Mouse (Mus musculus) limb, embryonic 11.5 days (tissue): ENCODE results near the gene Slc37a3. TPM values are rescaled to one million over a fixed set of nuclear protein-coding genes. Genes with fewer than 3 reads are reported as not detected.

ENCODE experiments used
- ATAC-seq: fragments of 200-750 bp; cut with Nextera tagmentation; 2 replicates; pipeline ENCODE4 v1.8.0; 2017; ENCODE audit warnings: low read depth; ENCODE audit not compliant: insufficient number of reproducible peaks, low FRiP score, low TSS enrichment
- DNase-seq: peaks from one replicate; pipeline ENCODE4 v3.0.0-alpha.2; 2015; ENCODE audit warnings: low spot score
- H3K27ac ChIP-seq: fragments of 300-500 bp; sonication (generic); replicated peaks from 2 replicates; pipeline ENCODE4 v1.5.1; 2014; ENCODE audit warnings: low read depth, mild to moderate bottlenecking, low read length
- H3K27me3 ChIP-seq: fragments of 300-500 bp; sonication (generic); 2 replicates; pipeline ENCODE4 v1.6.1; 2014; ENCODE audit warnings: mild to moderate bottlenecking, low read length, mixed read lengths; ENCODE audit not compliant: control insufficient read depth, insufficient read depth
- H3K36me3 ChIP-seq: fragments of 300-500 bp; sonication (generic); 2 replicates; pipeline ENCODE4 v1.6.1; 2014; ENCODE audit warnings: mild to moderate bottlenecking, low read length, moderate library complexity, mixed read lengths; ENCODE audit not compliant: control insufficient read depth, insufficient read depth
- H3K4me1 ChIP-seq: fragments of 300-500 bp; sonication (generic); 2 replicates; pipeline ENCODE4 v1.6.1; 2014; ENCODE audit warnings: low read length, mixed read lengths; ENCODE audit not compliant: control insufficient read depth, insufficient read depth
- H3K4me2 ChIP-seq: fragments of 300-500 bp; sonication (generic); 2 replicates; pipeline ENCODE4 v1.6.1; 2014; ENCODE audit warnings: low read depth, mild to moderate bottlenecking, moderate library complexity; ENCODE audit not compliant: severe bottlenecking
- H3K4me3 ChIP-seq: fragments of 300-500 bp; sonication (generic); 2 replicates; pipeline ENCODE4 v1.5.1; 2014; ENCODE audit warnings: low read depth, low read length
- H3K9ac ChIP-seq: fragments of 300-500 bp; sonication (generic); 2 replicates; pipeline ENCODE4 v1.6.1; 2014; ENCODE audit warnings: mild to moderate bottlenecking, low read length
- H3K9me3 ChIP-seq: fragments of 300-500 bp; sonication (generic); 2 replicates; pipeline ENCODE4 v1.6.1; 2016; ENCODE audit warnings: low read length; ENCODE audit not compliant: control insufficient read depth
- WGBS: fragments of 180-500 bp; shearing (Covaris S2); extraction: QIAGEN DNeasy Blood & Tissue Kit; methylation state at CpG from one replicate; pipeline ENCODE4 v1.1.7; 2014; 5-methylcytosine and 5-hydroxymethylcytosine counted together
- polyA plus RNA-seq: library from polyadenylated mRNA; unstranded; fragments of >200 nt; fragmentation: Nextera tagmentation; extraction: Ambion mirVana; gene quantifications from 2 replicates; pipeline ENCODE4 v1.2.1, GENCODE M21; 2014

Slc37a3 gene
- polyA plus RNA-seq, 1 experiment from 2014 or later, result 50.7 TPM

- H3K4me2 ChIP-seq, result no peak overlapping the region
- 11% methylated on average over 15 of the region's 15 CpGs for WGBS
- H3K27me3 ChIP-seq, result no peaks in the 10 kb centered on the region
- peaks cover 12% of the 10 kb centered on the region; the same call in 1 of the 2 replicates for H3K4me1 ChIP-seq
- no peak overlapping the region for H3K27ac ChIP-seq
- DNase-seq, result no peak
- no peaks in the 10 kb centered on the region for H3K9me3 ChIP-seq
- ATAC-seq, result no peak
- H3K36me3 ChIP-seq, result peaks cover 2% of the 10 kb centered on the region; the same call in 1 of the 2 replicates
- H3K9ac ChIP-seq, result no peak overlapping the region
- no peak overlapping the region for H3K4me3 ChIP-seq
These were observed 30.4 kb downstream of the Slc37a3 start for GRCm38 (mm10) chr6:39346991-39347501.

GRCm38 (mm10) chr6:39345430-39345829 lies 32.0 kb downstream of the Slc37a3 start:
- DNase-seq (no peak), ATAC-seq (no peak)
- Histone ChIP-seq H3K36me3 (peaks cover 2% of the 10 kb centered on the region; the same call in 1 of the 2 replicates), H3K27ac (no peak overlapping the region), H3K4me1 (peaks cover 12% of the 10 kb centered on the region; the same call in 1 of the 2 replicates), H3K9ac (no peak overlapping the region; the same call in 1 of the 2 replicates), H3K4me2 (no peak overlapping the region), H3K9me3 (no peaks in the 10 kb centered on the region), H3K27me3 (no peaks in the 10 kb centered on the region), H3K4me3 (no peak overlapping the region)
- 30% methylated on average over 7 of the region's 7 CpGs for WGBS

GRCm38 (mm10) chr6:39344020-39344419 lies 33.5 kb downstream of the Slc37a3 start:
- Histone ChIP-seq H3K4me1 (peaks cover 12% of the 10 kb centered on the region; the same call in 1 of the 2 replicates), H3K4me3 (no peak overlapping the region), H3K9ac (no peak overlapping the region), H3K9me3 (no peaks in the 10 kb centered on the region), H3K36me3 (peaks cover 2% of the 10 kb centered on the region; the same call in 1 of the 2 replicates), H3K27me3 (no peaks in the 10 kb centered on the region), H3K4me2 (no peak overlapping the region), H3K27ac (no peak overlapping the region)
- WGBS, result 19% methylated on average over 12 of the region's 12 CpGs
- DNase-seq (peak; percentile 94), ATAC-seq (no peak)

GRCm38 (mm10) chr6:39341798-39342197 lies 35.7 kb downstream of the Slc37a3 start:
- no peak overlapping the region for H3K9ac ChIP-seq
- peaks cover 2% of the 10 kb centered on the region; the same call in 1 of the 2 replicates for H3K36me3 ChIP-seq
- H3K9me3 ChIP-seq, result no peaks in the 10 kb centered on the region
- H3K4me2 ChIP-seq, result no peak overlapping the region
- H3K27ac ChIP-seq, result no peak overlapping the region
- no peaks in the 10 kb centered on the region for H3K27me3 ChIP-seq
- 100% methylated on average over 2 of the region's 2 CpGs for WGBS
- ATAC-seq, result no peak
- H3K4me3 ChIP-seq, result no peak overlapping the region
- no peak for DNase-seq
- peaks cover 5% of the 10 kb centered on the region; the same call in 1 of the 2 replicates for H3K4me1 ChIP-seq

GRCm38 (mm10) chr6:39338359-39338758 lies 39.1 kb downstream of the Slc37a3 start:
- Histone ChIP-seq H3K4me1 (no peaks in the 10 kb centered on the region), H3K4me2 (no peak overlapping the region), H3K27me3 (no peaks in the 10 kb centered on the region), H3K36me3 (peaks cover 6% of the 10 kb centered on the region), H3K9ac (no peak overlapping the region), H3K27ac (no peak overlapping the region), H3K9me3 (no peaks in the 10 kb centered on the region), H3K4me3 (no peak overlapping the region)
- DNase-seq, result no peak
- 94% methylated on average over 8 of the region's 8 CpGs for WGBS
- no peak for ATAC-seq

GRCm38 (mm10) chr6:39334873-39335272 lies 42.6 kb downstream of the Slc37a3 start:
- no peak overlapping the region for H3K4me2 ChIP-seq
- ATAC-seq, result no peak
- H3K9ac ChIP-seq, result no peak overlapping the region
- WGBS, result 95% methylated on average over 3 of the region's 3 CpGs
- no peaks in the 10 kb centered on the region for H3K9me3 ChIP-seq
- no peak for DNase-seq
- no peaks in the 10 kb centered on the region for H3K27me3 ChIP-seq
- H3K4me1 ChIP-seq, result no peaks in the 10 kb centered on the region
- no peak overlapping the region for H3K27ac ChIP-seq
- no peak overlapping the region for H3K4me3 ChIP-seq
- H3K36me3 ChIP-seq, result peaks cover 6% of the 10 kb centered on the region

GRCm38 (mm10) chr6:39334224-39334623 lies 43.3 kb downstream of the Slc37a3 start:
- Histone ChIP-seq H3K27ac (no peak overlapping the region), H3K27me3 (no peaks in the 10 kb centered on the region), H3K9ac (no peak overlapping the region), H3K4me1 (no peaks in the 10 kb centered on the region), H3K9me3 (no peaks in the 10 kb centered on the region), H3K4me3 (no peak overlapping the region), H3K4me2 (no peak overlapping the region), H3K36me3 (peaks cover 6% of the 10 kb centered on the region)
- DNase-seq (no peak), ATAC-seq (no peak)
- 88% methylated on average over 7 of the region's 7 CpGs for WGBS

GRCm38 (mm10) chr6:39331998-39332700 lies 45.3 kb downstream of the Slc37a3 start:
- Histone ChIP-seq H3K9ac (no peak overlapping the region), H3K4me3 (no peak overlapping the region), H3K4me1 (no peaks in the 10 kb centered on the region), H3K4me2 (no peak overlapping the region), H3K27me3 (no peaks in the 10 kb centered on the region), H3K9me3 (no peaks in the 10 kb centered on the region), H3K36me3 (peaks cover 6% of the 10 kb centered on the region), H3K27ac (no peak overlapping the region)
- 86% methylated on average over 7 of the region's 7 CpGs for WGBS
- DNase-seq (no peak), ATAC-seq (no peak)
